Comparison of ENCODE assay signal across 7 mouse cellular contexts in the genomic region with DNA sequence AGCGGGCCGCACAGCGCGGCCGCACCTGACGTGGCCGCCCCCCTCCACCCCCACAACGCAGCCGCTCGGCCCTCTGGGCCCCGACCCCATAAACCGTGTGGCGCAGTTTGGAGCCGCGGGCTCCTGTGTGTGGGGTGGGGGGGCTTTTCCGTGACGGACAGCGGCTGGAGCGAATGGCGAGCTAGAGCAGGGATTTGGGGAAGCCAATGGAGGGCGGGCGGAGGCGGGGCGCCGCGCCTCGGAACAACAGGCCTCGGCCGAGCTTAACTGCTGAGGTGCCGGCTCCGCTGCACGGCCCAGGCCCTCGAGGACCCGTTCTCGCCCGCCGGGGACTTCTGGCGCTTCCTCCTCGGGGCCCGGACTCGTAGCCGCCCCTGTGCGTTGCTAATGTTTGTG. TPM values are rescaled to one million over a fixed set of nuclear protein-coding genes. Genes with fewer than 3 reads are reported as not detected.
A peak's percentile ranks its signal among the peaks of the same experiment; 100 is the strongest.
DNase-seq lines count a peak whose midpoint lies in the region; ATAC-seq lines count a peak whose summit lies in the region.

No protein-coding gene starts in this region.

- H3K27ac ChIP-seq in intestine, embryonic 15.5 days, result peak overlapping the region; percentile 99
- H3K27ac ChIP-seq in midbrain, embryonic 11.5 days (ENCODE audit: low read depth, low read length), result peak overlapping the region; percentile 93

- H3K9ac ChIP-seq in intestine, embryonic 15.5 days, result peak overlapping the region; percentile 92
- peak overlapping the region; percentile 90 for H3K9ac ChIP-seq in midbrain, embryonic 11.5 days (ENCODE audit: low read length)

- H3K9me3 ChIP-seq in intestine, embryonic 15.5 days, result no peaks in the 10 kb centered on the region
- H3K9me3 ChIP-seq in midbrain, embryonic 11.5 days (ENCODE audit: control insufficient read depth, low read length), result no peaks in the 10 kb centered on the region

- intact Hi-C loops in gastrocnemius, postnatal 36 days (cut with DNase I), result loop anchor here (2.0 kb wide), 1 partner anchor 21 kb away; a partner anchor contains a TSS
- intact Hi-C loops in left cerebral cortex, postnatal 4 days (cut with DNase I), result no loop called here

- peak overlapping the region; percentile 72 for H3K4me2 ChIP-seq in intestine, embryonic 15.5 days (replicated peaks)
- H3K4me2 ChIP-seq in midbrain, embryonic 11.5 days, result peak overlapping the region; percentile 81

- H3K4me3 ChIP-seq in intestine, embryonic 15.5 days (replicated peaks), result peak overlapping the region; percentile 96
- H3K4me3 ChIP-seq in midbrain, embryonic 11.5 days (ENCODE audit: low read depth, low read length), result peak overlapping the region; percentile 94

- peaks cover 7% of the 10 kb centered on the region for H3K36me3 ChIP-seq in intestine, embryonic 15.5 days
- H3K36me3 ChIP-seq in midbrain, embryonic 11.5 days (ENCODE audit: control insufficient read depth, insufficient read depth, low read length), result peaks cover 12% of the 10 kb centered on the region

- 0% methylated on average over 42 of the region's 43 CpGs for WGBS in intestine, embryonic 15.5 days
- WGBS in midbrain, embryonic 11.5 days, result under 1% methylated on average over 41 of the region's 43 CpGs

- H3K4me1 ChIP-seq in intestine, embryonic 15.5 days (replicated peaks), result peaks cover 17% of the 10 kb centered on the region
- H3K4me1 ChIP-seq in midbrain, embryonic 11.5 days (ENCODE audit: control insufficient read depth, insufficient read depth, low read length), result peaks cover 13% of the 10 kb centered on the region; the same call in 1 of the 2 replicates

- no peaks in the 10 kb centered on the region for H3K27me3 ChIP-seq in intestine, embryonic 15.5 days (replicated peaks)
- H3K27me3 ChIP-seq in midbrain, embryonic 11.5 days (ENCODE audit: control insufficient read depth, insufficient read depth, low read length), result no peaks in the 10 kb centered on the region

- peak; percentile 96 for DNase-seq in adrenal gland, postnatal 10 days
- DNase-seq in embryo, embryonic 11.5 days (ENCODE audit: low read depth, low spot score), result peak; percentile 84
- peak; percentile 88 to 89 for DNase-seq in gastrocnemius, postnatal 36 days
- DNase-seq in left cerebral cortex, postnatal 4 days, result peak; percentile 97
- DNase-seq in midbrain, embryonic 11.5 days (ENCODE audit: low spot score, missing footprints), result peak; percentile 98
- peak; percentile 93 for DNase-seq in skeletal muscle tissue, adult 2 months (ENCODE audit: low read depth, low spot score)

- peak; percentile 88 for ATAC-seq in intestine, embryonic 15.5 days
- ATAC-seq in midbrain, embryonic 11.5 days (ENCODE audit: low FRiP score), result peak; percentile 85

RNA-seq across cellular contexts. Expression of a gene that starts 0.7 kb away (rescaled TPM):
- 100 to 1,000 TPM; 171 to 182 TPM for total RNA-seq in adrenal gland, postnatal 10 days (2021)
- total RNA-seq in gastrocnemius, postnatal 36 days (2021), result 10 to 100 TPM; 50.3 to 66.5 TPM
- polyA plus RNA-seq in intestine, embryonic 15.5 days (2015; fragmentation: Nextera tagmentation; extraction: Ambion mirVana), result 245 and 263 TPM in 2 replicates
- 10 to 100 TPM; 67.6 to 71.0 TPM for total RNA-seq in left cerebral cortex, postnatal 4 days (2021)
- 258 and 272 TPM in 2 replicates for polyA plus RNA-seq in midbrain, embryonic 11.5 days (2014; fragmentation: Nextera tagmentation; extraction: Ambion mirVana)

RNA-seq across cellular contexts. Expression of a gene that starts 16.0 kb away (rescaled TPM):
- total RNA-seq in adrenal gland, postnatal 10 days (2021), result 10 to 100 TPM; 22.0 to 29.0 TPM
- total RNA-seq in gastrocnemius, postnatal 36 days (2021), result 10 to 100 TPM; 10.4 to 14.1 TPM
- 4.0 and 4.4 TPM in 2 replicates for polyA plus RNA-seq in intestine, embryonic 15.5 days (2015; fragmentation: Nextera tagmentation; extraction: Ambion mirVana)
- total RNA-seq in left cerebral cortex, postnatal 4 days (2021), result 100 to 1,000 TPM; 123 to 125 TPM
- polyA plus RNA-seq in midbrain, embryonic 11.5 days (2014; fragmentation: Nextera tagmentation; extraction: Ambion mirVana), result 15.0 and 15.6 TPM in 2 replicates

RNA-seq across cellular contexts. Expression of a gene that starts 20.9 kb away (rescaled TPM):
- 10 to 100 TPM; 29.6 to 41.6 TPM for total RNA-seq in adrenal gland, postnatal 10 days (2021)
- total RNA-seq in gastrocnemius, postnatal 36 days (2021), result 1 to 10 TPM; 2.4 to 4.1 TPM
- 37.7 and 41.2 TPM in 2 replicates for polyA plus RNA-seq in intestine, embryonic 15.5 days (2015; fragmentation: Nextera tagmentation; extraction: Ambion mirVana)
- 1 to 10 TPM; 2.4 to 3.2 TPM for total RNA-seq in left cerebral cortex, postnatal 4 days (2021)
- 3.8 and 3.9 TPM in 2 replicates for polyA plus RNA-seq in midbrain, embryonic 11.5 days (2014; fragmentation: Nextera tagmentation; extraction: Ambion mirVana)

RNA-seq across cellular contexts. Expression of a gene that starts 53.5 kb away (rescaled TPM):
- total RNA-seq in adrenal gland, postnatal 10 days (2021), result 1 to 10 TPM; 5.5 to 5.8 TPM
- 1 to 10 TPM in 1 of 2 experiments, under 1 TPM in 1; 0.44 to 1.1 TPM for total RNA-seq in gastrocnemius, postnatal 36 days (2021)
- polyA plus RNA-seq in intestine, embryonic 15.5 days (2015; fragmentation: Nextera tagmentation; extraction: Ambion mirVana), result 6.7 and 7.2 TPM in 2 replicates
- total RNA-seq in left cerebral cortex, postnatal 4 days (2021), result 1 to 10 TPM; 1.8 to 2.4 TPM
- 3.4 TPM in 2 replicates for polyA plus RNA-seq in midbrain, embryonic 11.5 days (2014; fragmentation: Nextera tagmentation; extraction: Ambion mirVana)

Comparison
In these comparisons a context has a peak if more than half of its experiments do, and no peak if none do; other contexts are left out.
1. Peak in every context shown above with its lines: DNase-seq, ATAC-seq, H3K4me3 ChIP-seq and H3K27ac ChIP-seq.
2. RNA of a gene that starts 16.0 kb away (total RNA-seq): 123 to 125 TPM in left cerebral cortex, postnatal 4 days; 22.0 to 29.0 TPM in adrenal gland, postnatal 10 days and 10.4 to 14.1 TPM in gastrocnemius, postnatal 36 days; every median in the first group is over 4 times any median in the second.
3. RNA of a gene that starts 20.9 kb away (total RNA-seq): 29.6 to 41.6 TPM in adrenal gland, postnatal 10 days; 2.4 to 4.1 TPM in gastrocnemius, postnatal 36 days and 2.4 to 3.2 TPM in left cerebral cortex, postnatal 4 days; every median in the first group is over 4 times any median in the second.